Mouse (Mus musculus): ENCODE measurements around the gene A630095N17Rik. TPM values are rescaled to one million over a fixed set of nuclear protein-coding genes. Genes with fewer than 3 reads are reported as not detected.

A630095N17Rik gene
- total and polyA plus RNA-seq, 3 experiments, result 0.30 to 0.74 (median 0.74) TPM

GRCm38 (mm10) chr1:75219078-75219477, 12.8 kb downstream of the A630095N17Rik start (continued):
- TF ChIP-seq USF2 (conservative IDR thresholded peaks at IDR 0.05; ENCODE audit: low read depth, low read length), result no peak
- TF ChIP-seq CHD2 (IDR thresholded peaks at IDR 0.05; ENCODE audit: low read length), result no peak; the same call in 1 of the 2 replicates
- TF ChIP-seq PAX5 (IDR thresholded peaks at IDR 0.05; ENCODE audit: low read length), result no peak
- TF ChIP-seq RCOR1 (conservative IDR thresholded peaks at IDR 0.05; ENCODE audit: low read depth, low read length), result peak; percentile 56; the same call in 1 of the 2 replicates
- no peak for TF ChIP-seq ETS1 (conservative IDR thresholded peaks at IDR 0.05; ENCODE audit: low read depth, low read length)
- TF ChIP-seq NRF1 (IDR thresholded peaks at IDR 0.05; ENCODE audit: low read depth, low read length), result peak; percentile 50
- no peak for TF ChIP-seq USF1 (IDR thresholded peaks at IDR 0.05; ENCODE audit: low read depth, low read length)
- no peak for TF ChIP-seq CHD1 (IDR thresholded peaks at IDR 0.05; ENCODE audit: low read depth, low read length)
- no peak for TF ChIP-seq ZKSCAN1 (IDR thresholded peaks at IDR 0.05; ENCODE audit: borderline replicate concordance, low read depth, low read length)
- no peak for TF ChIP-seq JUN (IDR thresholded peaks at IDR 0.05; ENCODE audit: insufficient read depth, low read depth, low read length)
- TF ChIP-seq ZMIZ1 (IDR thresholded peaks at IDR 0.05; ENCODE audit: low read depth, low read length), result peak; percentile 98
- no peak for TF ChIP-seq EP300 (IDR thresholded peaks at IDR 0.05; ENCODE audit: low read length)
- no peak for TF ChIP-seq MAFK (IDR thresholded peaks at IDR 0.05; ENCODE audit: insufficient replicate concordance, low read length)
- TF ChIP-seq TCF12 (IDR thresholded peaks at IDR 0.05; ENCODE audit: low read depth, low read length), result peak; percentile 93
- TF ChIP-seq GABPA (IDR thresholded peaks at IDR 0.05; ENCODE audit: insufficient replicate concordance, low read depth, low read length), result no peak

GRCm38 (mm10) chr1:75218227-75219001, 13.5 kb downstream of the A630095N17Rik start:
- peak; percentile 67 for DNase-seq (ENCODE audit: extremely low read depth)
- H3K9ac ChIP-seq (ENCODE audit: insufficient read depth, low read depth), result peak overlapping the region; percentile 88
- H3K27ac ChIP-seq (ENCODE audit: insufficient read depth, low read depth), result peak overlapping the region; percentile 81
- peak overlapping the region; percentile 86 for H3K4me2 ChIP-seq (ENCODE audit: insufficient read depth, low read depth, poor library complexity, severe bottlenecking)
- peaks cover 2% of the 10 kb centered on the region for H3K9me3 ChIP-seq (replicated peaks; ENCODE audit: low read length)
- dilution Hi-C loops (cut with MboI; ENCODE audit: extremely low pct_ligation_motif_present, extremely low pct_unique_long_range_greater_than_20kb, low sequenced_read_pairs) (no loop called here), in situ Hi-C loops (cut with MboI; ENCODE audit: low pct_ligation_motif_present, low pct_unique_long_range_greater_than_20kb, low sequenced_read_pairs) (no loop called here)
- H3K4me1 ChIP-seq (ENCODE audit: control insufficient read depth in 1 of 2, insufficient read depth in 2 of 2), result peaks cover 26 to 65% of the 10 kb centered on the region in 2 experiments
- H3K4me3 ChIP-seq (replicated peaks in 1 of 3; ENCODE audit: low read depth in 2 of 3, low read length in 2 of 3, poor library complexity in 1 of 3), result peak overlapping the region; percentile 74 to 94 (median 88)
- H3K27me3 ChIP-seq (replicated peaks), result no peaks in the 10 kb centered on the region
- peaks cover 31 to 42% of the 10 kb centered on the region in 2 experiments for H3K36me3 ChIP-seq (replicated peaks in 1 of 2; ENCODE audit: control insufficient read depth in 1 of 2, insufficient read depth in 1 of 2, low read length in 1 of 2)
- peaks cover 35% of the 10 kb centered on the region for H3K79me2 ChIP-seq (replicated peaks; ENCODE audit: control insufficient read depth, extremely low read depth, insufficient read depth, poor library complexity, severe bottlenecking)
- TF ChIP-seq BHLHE40 (IDR thresholded peaks at IDR 0.05; ENCODE audit: low read depth, low read length) (peak; percentile 49; the same call in 1 of the 2 replicates), USF2 (conservative IDR thresholded peaks at IDR 0.05; ENCODE audit: low read depth, low read length) (no peak), TCF12 (IDR thresholded peaks at IDR 0.05; ENCODE audit: low read depth, low read length) (peak; percentile 17; the same call in 1 of the 2 replicates), MAZ (IDR thresholded peaks at IDR 0.05; ENCODE audit: low read depth, low read length) (peak; percentile 51; the same call in 1 of the 2 replicates), HCFC1 (IDR thresholded peaks at IDR 0.05; ENCODE audit: low read depth, low read length) (no peak), RAD21 (IDR thresholded peaks at IDR 0.05; ENCODE audit: low read depth, low read length) (no peak), UBTF (IDR thresholded peaks at IDR 0.05; ENCODE audit: low read depth, low read length) (peak; percentile 40; the same call in 1 of the 2 replicates), JUN (IDR thresholded peaks at IDR 0.05; ENCODE audit: insufficient read depth, low read depth, low read length) (no peak), ZC3H11A (IDR thresholded peaks at IDR 0.05; ENCODE audit: low read depth, low read length) (no peak), MAFK (IDR thresholded peaks at IDR 0.05; ENCODE audit: insufficient replicate concordance, low read length) (no peak), MEF2A (IDR thresholded peaks at IDR 0.05; ENCODE audit: borderline replicate concordance, low read depth, low read length) (peak; percentile 42; the same call in 1 of the 2 replicates), MAX (IDR thresholded peaks at IDR 0.05; ENCODE audit: low read length) (peak; percentile 6; the same call in 1 of the 2 replicates), POLR2AphosphoS2 (IDR thresholded peaks at IDR 0.05; ENCODE audit: low read depth, low read length) (no peak), MXI1 (IDR thresholded peaks at IDR 0.05; ENCODE audit: low read depth, low read length) (peak; percentile 61; the same call in 1 of the 2 replicates), JUND (conservative IDR thresholded peaks at IDR 0.05; ENCODE audit: low read depth, low read length) (no peak), RCOR1 (conservative IDR thresholded peaks at IDR 0.05; ENCODE audit: low read depth, low read length) (peak; percentile 23; the same call in 1 of the 2 replicates), ZNF384 (IDR thresholded peaks at IDR 0.05; ENCODE audit: low read depth, low read length) (no peak), TBP (conservative IDR thresholded peaks at IDR 0.05; ENCODE audit: low read depth, low read length) (0 out of 2 replicates have a peak, but pooled peaks have one; percentile 32), POLR2A (IDR thresholded peaks at IDR 0.05; ENCODE audit: low read depth, low read length) (peak; percentile 68), EP300 (IDR thresholded peaks at IDR 0.05; ENCODE audit: low read length) (peak; percentile 54), CHD1 (IDR thresholded peaks at IDR 0.05; ENCODE audit: low read depth, low read length) (no peak), GABPA (IDR thresholded peaks at IDR 0.05; ENCODE audit: insufficient replicate concordance, low read depth, low read length) (no peak), MYC (IDR thresholded peaks at IDR 0.05; ENCODE audit: low read depth, low read length) (0 out of 2 replicates have a peak, but pooled peaks have one; percentile 50), NELFE (IDR thresholded peaks at IDR 0.05; ENCODE audit: low read depth, low read length) (no peak), IRF4 (IDR thresholded peaks at IDR 0.05; ENCODE audit: low read depth, low read length) (peak; percentile 79), ETS1 (conservative IDR thresholded peaks at IDR 0.05; ENCODE audit: low read depth, low read length) (peak; percentile 43; the same call in 1 of the 2 replicates), E2F4 (IDR thresholded peaks at IDR 0.05; ENCODE audit: insufficient replicate concordance, low read depth, low read length) (no peak)
